Mouse (Mus musculus): ENCODE measurements around the gene Ezh1. TPM values are rescaled to one million over a fixed set of nuclear protein-coding genes. Genes with fewer than 3 reads are reported as not detected.

Gene Ezh1
- 14.8 and 15.5 TPM in 2 replicates for polyA plus RNA-seq (2014; fragmentation: Nextera tagmentation; extraction: Ambion mirVana)

DNA sequence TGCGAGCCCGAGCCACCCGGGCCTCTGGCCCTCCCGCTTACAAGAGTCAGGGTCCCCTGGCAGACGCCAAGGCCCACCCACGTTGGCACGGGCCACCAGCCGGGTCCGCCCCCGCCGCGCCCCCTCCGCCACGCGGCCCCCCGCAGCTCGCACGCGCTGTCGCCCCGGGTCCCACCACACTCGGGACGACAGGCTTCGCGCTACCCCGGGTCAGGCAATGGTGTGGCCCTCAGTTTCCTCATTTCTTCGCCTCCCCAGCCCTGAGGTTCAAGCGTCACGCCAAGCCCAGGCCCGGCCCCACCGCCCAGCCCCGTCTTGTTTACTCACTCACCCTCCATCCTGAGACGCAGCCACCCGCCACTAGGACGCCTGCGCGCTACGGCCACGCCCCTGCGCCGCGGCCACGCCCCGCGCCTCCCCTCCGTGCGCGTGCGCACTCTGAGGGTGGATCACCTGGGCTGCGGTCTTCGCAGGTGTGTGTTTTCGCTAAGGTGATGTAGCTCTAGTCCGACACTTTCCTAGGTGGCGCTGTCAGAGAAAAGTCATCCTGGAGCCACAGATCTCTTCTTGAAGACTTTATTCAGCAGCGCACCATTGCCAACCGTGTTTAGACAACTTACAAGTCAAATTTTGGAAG is at the start of gene Ezh1:
Gene Ezh1, minus strand, starts transcription at position 399 of the 637 bp plus-strand sequence.
- H3K9ac ChIP-seq (ENCODE audit: low read depth, low read length), result peak within 1 kb of the TSS; percentile 86
- H3K36me3 ChIP-seq (ENCODE audit: control insufficient read depth, insufficient read depth, low read length), result no peaks in the 10 kb centered on the region
- no peaks in the 10 kb centered on the region for H3K9me3 ChIP-seq (ENCODE audit: control insufficient read depth, low read length)
- peak within 1 kb of the TSS; percentile 88 for H3K4me3 ChIP-seq (ENCODE audit: low read depth, low read length)
- H3K27ac ChIP-seq (replicated peaks; ENCODE audit: low read depth, low read length), result peak within 1 kb of the TSS; percentile 61; the same call in 1 of the 2 replicates
- ATAC-seq (ENCODE audit: low read depth), result peak; percentile 95
- 2% methylated on average over 28 of the region's 56 CpGs for WGBS
- peaks cover 28% of the 10 kb centered on the region for H3K4me1 ChIP-seq (ENCODE audit: control insufficient read depth, insufficient read depth, low read length)
- H3K4me2 ChIP-seq (ENCODE audit: low read depth, low read length), result peak within 1 kb of the TSS; percentile 62
- peak; percentile 90 for DNase-seq (ENCODE audit: low spot score)
- H3K27me3 ChIP-seq (replicated peaks; ENCODE audit: control insufficient read depth, insufficient read depth, low read length), result no peaks in the 10 kb centered on the region

- WGBS, result 76% methylated on average over 4 of the region's 4 CpGs
- Histone ChIP-seq H3K36me3 (ENCODE audit: control insufficient read depth, insufficient read depth, low read length) (peaks cover 6% of the 10 kb centered on the region; the same call in 1 of the 2 replicates), H3K9me3 (ENCODE audit: control insufficient read depth, low read length) (no peaks in the 10 kb centered on the region), H3K9ac (ENCODE audit: low read depth, low read length) (no peak overlapping the region), H3K4me2 (ENCODE audit: low read depth, low read length) (no peak overlapping the region), H3K4me3 (ENCODE audit: low read depth, low read length) (no peak overlapping the region), H3K27ac (replicated peaks; ENCODE audit: low read depth, low read length) (no peak overlapping the region), H3K4me1 (ENCODE audit: control insufficient read depth, insufficient read depth, low read length) (peaks cover 14% of the 10 kb centered on the region), H3K27me3 (replicated peaks; ENCODE audit: control insufficient read depth, insufficient read depth, low read length) (peaks cover 5% of the 10 kb centered on the region; the same call in 1 of the 2 replicates)
- DNase-seq (ENCODE audit: low spot score) (no peak), ATAC-seq (ENCODE audit: low read depth) (no peak)
Observed at GRCm38 (mm10) chr11:101275309-101275708, 49.0 kb upstream of the Ezh1 start.

GRCm38 (mm10) chr11:101272446-101272845 is 46.2 kb upstream of the Ezh1 start:
- 85% methylated on average over 3 of the region's 3 CpGs for WGBS
- 0 out of 2 replicates have a peak, but pooled peaks cover 9% of the 10 kb centered on the region for H3K27me3 ChIP-seq (replicated peaks; ENCODE audit: control insufficient read depth, insufficient read depth, low read length)
- H3K9ac ChIP-seq (ENCODE audit: low read depth, low read length), result no peak overlapping the region
- H3K9me3 ChIP-seq (ENCODE audit: control insufficient read depth, low read length), result no peaks in the 10 kb centered on the region
- H3K36me3 ChIP-seq (ENCODE audit: control insufficient read depth, insufficient read depth, low read length), result peaks cover 6% of the 10 kb centered on the region; the same call in 1 of the 2 replicates
- peaks cover 7% of the 10 kb centered on the region for H3K4me1 ChIP-seq (ENCODE audit: control insufficient read depth, insufficient read depth, low read length)
- ATAC-seq (ENCODE audit: low read depth), result no peak
- H3K27ac ChIP-seq (replicated peaks; ENCODE audit: low read depth, low read length), result no peak overlapping the region
- H3K4me3 ChIP-seq (ENCODE audit: low read depth, low read length), result no peak overlapping the region
- DNase-seq (ENCODE audit: low spot score), result no peak
- H3K4me2 ChIP-seq (ENCODE audit: low read depth, low read length), result no peak overlapping the region

DNA sequence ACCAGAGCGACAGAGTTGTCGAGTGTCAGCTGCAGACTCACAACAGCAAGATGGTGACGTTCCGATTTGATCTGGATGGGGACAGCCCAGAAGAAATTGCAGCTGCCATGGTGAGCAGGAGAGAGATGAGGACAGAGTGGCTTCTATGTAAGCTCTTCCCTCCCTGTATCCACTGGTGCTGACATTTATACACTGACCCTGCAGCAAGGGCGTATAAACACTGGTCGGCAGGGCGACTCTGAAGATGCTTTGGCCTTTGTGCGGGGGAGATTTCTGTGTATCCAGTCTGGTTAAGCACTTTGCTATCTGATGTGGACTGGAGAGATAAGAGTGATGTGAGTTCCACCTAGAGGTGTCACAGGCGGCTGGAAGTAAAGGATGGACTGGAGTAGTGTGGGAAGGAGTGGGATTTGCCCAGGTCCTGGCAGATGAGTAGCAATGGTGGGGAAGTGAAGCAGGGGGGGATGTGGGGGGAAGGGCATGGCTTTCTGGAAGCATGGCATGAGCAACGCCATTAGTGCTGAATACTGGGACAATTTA is 43.4 kb upstream of the Ezh1 start:
- Histone ChIP-seq H3K4me2 (ENCODE audit: low read depth, low read length) (no peak overlapping the region), H3K27me3 (replicated peaks; ENCODE audit: control insufficient read depth, insufficient read depth, low read length) (peaks cover 20% of the 10 kb centered on the region), H3K27ac (replicated peaks; ENCODE audit: low read depth, low read length) (no peak overlapping the region), H3K9ac (ENCODE audit: low read depth, low read length) (no peak overlapping the region), H3K9me3 (ENCODE audit: control insufficient read depth, low read length) (no peaks in the 10 kb centered on the region), H3K4me1 (ENCODE audit: control insufficient read depth, insufficient read depth, low read length) (peaks cover 7% of the 10 kb centered on the region), H3K4me3 (ENCODE audit: low read depth, low read length) (no peak overlapping the region), H3K36me3 (ENCODE audit: control insufficient read depth, insufficient read depth, low read length) (no peaks in the 10 kb centered on the region)
- DNase-seq (ENCODE audit: low spot score) (no peak), ATAC-seq (ENCODE audit: low read depth) (no peak)
- 31% methylated on average over 10 of the region's 10 CpGs for WGBS

- H3K9ac ChIP-seq (ENCODE audit: low read depth, low read length), result 0 out of 2 replicates have a peak overlapping the region, but pooled peaks have one; percentile 51
- no peaks in the 10 kb centered on the region for H3K36me3 ChIP-seq (ENCODE audit: control insufficient read depth, insufficient read depth, low read length)
- no peaks in the 10 kb centered on the region for H3K9me3 ChIP-seq (ENCODE audit: control insufficient read depth, low read length)
- H3K4me2 ChIP-seq (ENCODE audit: low read depth, low read length), result peak overlapping the region; percentile 63
- WGBS, result 22% methylated on average over 6 of the region's 6 CpGs
- peak overlapping the region; percentile 38; the same call in 1 of the 2 replicates for H3K4me3 ChIP-seq (ENCODE audit: low read depth, low read length)
- no peak for DNase-seq (ENCODE audit: low spot score)
- no peak overlapping the region for H3K27ac ChIP-seq (replicated peaks; ENCODE audit: low read depth, low read length)
- peaks cover 53% of the 10 kb centered on the region for H3K27me3 ChIP-seq (replicated peaks; ENCODE audit: control insufficient read depth, insufficient read depth, low read length)
- no peak for ATAC-seq (ENCODE audit: low read depth)
- H3K4me1 ChIP-seq (ENCODE audit: control insufficient read depth, insufficient read depth, low read length), result peaks cover 24% of the 10 kb centered on the region
Observed at GRCm38 (mm10) chr11:101265906-101266305, 39.6 kb upstream of the Ezh1 start.

DNA sequence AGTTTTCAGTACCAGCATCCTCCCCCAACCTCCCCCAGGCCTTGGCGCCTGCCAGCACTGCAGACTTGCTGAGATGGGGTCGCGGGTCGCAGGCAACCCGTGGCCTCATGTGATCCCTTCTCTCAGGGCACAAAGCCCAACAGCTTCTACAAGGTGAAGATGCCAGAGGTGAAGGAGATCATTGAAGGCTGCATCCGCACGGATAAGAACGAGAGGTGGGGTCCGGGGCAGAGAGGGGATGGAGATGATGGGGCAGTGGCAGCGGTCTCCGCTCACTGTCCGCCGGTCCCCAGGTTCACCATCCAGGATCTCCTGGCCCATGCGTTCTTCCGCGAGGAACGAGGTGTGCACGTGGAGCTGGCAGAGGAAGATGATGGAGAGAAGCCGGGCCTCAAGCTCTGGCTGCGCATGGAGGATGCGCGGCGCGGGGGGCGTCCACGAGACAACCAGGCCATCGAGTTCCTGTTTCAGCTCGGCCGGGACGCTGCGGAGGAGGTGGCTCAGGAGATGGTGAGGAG is 38.8 kb upstream of the Ezh1 start:
- Histone ChIP-seq H3K27me3 (replicated peaks; ENCODE audit: control insufficient read depth, insufficient read depth, low read length) (peaks cover 52% of the 10 kb centered on the region), H3K9ac (ENCODE audit: low read depth, low read length) (peak overlapping the region; percentile 51), H3K9me3 (ENCODE audit: control insufficient read depth, low read length) (no peaks in the 10 kb centered on the region), H3K4me1 (ENCODE audit: control insufficient read depth, insufficient read depth, low read length) (peaks cover 28% of the 10 kb centered on the region), H3K4me3 (ENCODE audit: low read depth, low read length) (peak overlapping the region; percentile 38), H3K4me2 (ENCODE audit: low read depth, low read length) (peak overlapping the region; percentile 63), H3K27ac (replicated peaks; ENCODE audit: low read depth, low read length) (no peak overlapping the region), H3K36me3 (ENCODE audit: control insufficient read depth, insufficient read depth, low read length) (no peaks in the 10 kb centered on the region)
- ATAC-seq (ENCODE audit: low read depth) (no peak), DNase-seq (ENCODE audit: low spot score) (no peak)
- 7% methylated on average over 17 of the region's 31 CpGs for WGBS

DNA sequence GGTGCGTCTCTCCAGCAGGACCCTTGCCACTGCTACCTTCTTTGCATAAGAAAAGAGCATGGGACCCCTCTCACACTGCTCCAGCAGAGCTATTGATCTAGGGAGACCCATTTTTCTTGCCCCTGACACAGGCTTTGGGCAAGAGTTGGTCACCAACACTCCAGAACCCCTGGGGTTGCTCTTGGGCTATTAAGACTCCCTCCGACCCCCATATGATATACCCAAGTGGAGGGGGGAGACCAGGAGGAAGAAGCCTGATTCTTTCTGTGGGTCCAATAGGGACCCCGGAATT is 37.7 kb upstream of the Ezh1 start:
- no peak for ATAC-seq (ENCODE audit: low read depth)
- no peak overlapping the region for H3K27ac ChIP-seq (replicated peaks; ENCODE audit: low read depth, low read length)
- H3K4me1 ChIP-seq (ENCODE audit: control insufficient read depth, insufficient read depth, low read length), result peaks cover 38% of the 10 kb centered on the region
- H3K36me3 ChIP-seq (ENCODE audit: control insufficient read depth, insufficient read depth, low read length), result no peaks in the 10 kb centered on the region
- DNase-seq (ENCODE audit: low spot score), result no peak
- no peak overlapping the region for H3K9ac ChIP-seq (ENCODE audit: low read depth, low read length)
- no peak overlapping the region for H3K4me2 ChIP-seq (ENCODE audit: low read depth, low read length)
- WGBS, result 15% methylated on average over 3 of the region's 3 CpGs
- H3K27me3 ChIP-seq (replicated peaks; ENCODE audit: control insufficient read depth, insufficient read depth, low read length), result peaks cover 45% of the 10 kb centered on the region
- 0 out of 2 replicates have a peak overlapping the region, but pooled peaks have one; percentile 1 for H3K4me3 ChIP-seq (ENCODE audit: low read depth, low read length)
- no peaks in the 10 kb centered on the region for H3K9me3 ChIP-seq (ENCODE audit: control insufficient read depth, low read length)

- Histone ChIP-seq H3K9ac (ENCODE audit: low read depth, low read length) (no peak overlapping the region), H3K36me3 (ENCODE audit: control insufficient read depth, insufficient read depth, low read length) (no peaks in the 10 kb centered on the region), H3K4me3 (ENCODE audit: low read depth, low read length) (peak overlapping the region; percentile 61), H3K9me3 (ENCODE audit: control insufficient read depth, low read length) (no peaks in the 10 kb centered on the region), H3K4me2 (ENCODE audit: low read depth, low read length) (peak overlapping the region; percentile 95), H3K27me3 (replicated peaks; ENCODE audit: control insufficient read depth, insufficient read depth, low read length) (peaks cover 45% of the 10 kb centered on the region), H3K4me1 (ENCODE audit: control insufficient read depth, insufficient read depth, low read length) (peaks cover 38% of the 10 kb centered on the region), H3K27ac (replicated peaks; ENCODE audit: low read depth, low read length) (no peak overlapping the region)
- DNase-seq (ENCODE audit: low spot score) (no peak), ATAC-seq (ENCODE audit: low read depth) (no peak)
- WGBS, result 9% methylated on average over 32 of the region's 32 CpGs
Observed at GRCm38 (mm10) chr11:101263138-101263988, 37.1 kb upstream of the Ezh1 start.
